Mouse (Mus musculus): ENCODE data around the gene Hspd1. TPM values are rescaled to one million over a fixed set of nuclear protein-coding genes. Genes with fewer than 3 reads are reported as not detected.

Hspd1 gene
- total RNA-seq, 2 experiments from 2014 or later: 173 to 192 TPM

DNA sequence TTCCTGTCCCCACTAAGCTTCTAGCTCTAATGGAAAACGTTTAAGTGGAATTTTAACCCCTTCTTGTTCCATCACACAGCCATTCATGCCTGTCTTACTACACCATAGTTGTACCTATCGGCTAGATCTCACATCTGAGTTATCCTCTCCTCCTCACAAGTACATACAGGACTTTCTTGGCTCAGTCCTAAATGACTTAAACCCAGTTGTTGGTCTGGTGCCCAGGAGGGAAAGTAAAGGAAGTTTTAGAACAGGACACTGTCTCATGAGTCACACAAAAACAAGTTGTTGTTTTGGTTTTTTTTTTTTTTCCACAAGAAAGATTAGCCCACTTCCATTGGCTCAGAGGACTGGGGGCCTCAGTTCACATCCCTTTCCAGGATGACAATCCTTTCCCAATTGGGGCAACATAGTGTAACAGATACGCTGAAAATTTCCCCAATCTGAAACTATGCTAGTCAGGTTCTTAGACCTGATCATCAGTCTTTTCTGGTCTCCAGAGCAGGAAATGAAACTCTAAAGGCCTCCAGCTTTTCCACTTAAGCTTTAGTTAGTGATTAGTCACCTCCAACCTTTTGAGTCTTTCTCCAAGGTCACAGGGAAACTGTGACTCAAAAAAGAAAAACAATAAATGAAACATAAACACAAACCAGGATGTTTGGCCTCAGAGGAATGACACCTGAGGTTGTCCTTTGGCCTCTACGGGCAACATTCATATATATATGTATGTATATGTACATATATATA is 39.0 kb downstream of the Hspd1 start:
- no peak for DNase-seq (ENCODE audit: low spot score in 2 of 2)

DNA sequence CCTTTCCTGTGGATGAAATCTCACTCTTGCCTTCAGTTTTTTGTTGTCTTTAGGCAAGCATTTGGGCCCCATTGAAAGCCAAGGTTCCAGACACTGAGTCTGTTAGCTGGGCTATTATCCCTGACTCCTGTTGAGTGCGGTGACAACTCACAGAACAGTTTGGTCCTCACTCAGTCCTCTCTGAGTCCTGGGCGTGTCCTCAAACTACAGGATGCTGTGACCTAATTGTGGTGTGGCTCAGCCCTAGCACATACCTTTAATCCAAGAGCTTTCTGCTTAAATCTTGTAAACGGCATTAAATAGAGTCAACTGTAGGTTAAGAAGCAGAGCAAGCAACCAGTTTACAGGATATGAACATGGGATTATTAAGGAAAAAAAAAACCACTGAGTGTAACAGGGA is 44.9 kb downstream of the Hspd1 start:
- no peak for DNase-seq (ENCODE audit: low spot score in 2 of 2)

DNA sequence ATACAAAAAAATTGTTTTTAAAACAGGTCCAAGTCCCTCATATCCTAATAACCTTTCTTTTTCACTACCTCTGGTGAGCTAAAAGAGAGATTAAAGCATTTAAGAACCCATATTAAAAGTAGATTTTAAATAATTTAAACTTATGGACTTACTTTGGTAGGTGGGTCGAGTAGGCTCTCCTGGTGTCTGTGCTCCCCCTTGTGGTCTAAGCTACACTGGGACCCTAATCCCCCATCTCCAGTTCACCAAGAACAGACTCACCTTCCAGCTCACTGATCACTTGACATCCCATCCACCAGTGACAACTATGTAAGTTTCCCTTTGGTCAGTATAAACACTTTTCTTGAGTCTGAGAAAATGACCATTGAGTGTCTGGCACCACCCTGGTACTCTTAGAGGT is 45.8 kb downstream of the Hspd1 start:
- DNase-seq (ENCODE audit: low spot score in 2 of 2): no peak

DNA sequence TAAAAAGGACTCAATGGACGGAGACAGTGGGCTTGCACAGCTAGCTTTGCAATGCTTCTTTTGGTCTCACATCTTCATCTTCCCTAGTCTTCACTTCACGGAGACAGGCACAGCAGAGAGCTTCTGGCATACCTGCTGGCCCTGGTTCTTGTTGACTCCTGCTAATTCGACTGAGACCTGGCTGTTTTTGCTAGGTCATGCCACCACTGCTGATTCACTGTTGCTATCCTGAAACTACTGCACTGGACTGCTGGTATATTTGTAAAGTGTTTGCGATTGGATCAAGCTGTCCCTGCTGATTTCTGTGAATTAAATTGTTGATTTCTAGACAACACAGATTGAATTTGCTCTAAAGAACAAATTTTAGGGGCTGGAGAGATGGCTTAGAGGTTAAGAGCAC is 46.4 kb downstream of the Hspd1 start:
- DNase-seq (ENCODE audit: low spot score in 2 of 2): no peak

DNA sequence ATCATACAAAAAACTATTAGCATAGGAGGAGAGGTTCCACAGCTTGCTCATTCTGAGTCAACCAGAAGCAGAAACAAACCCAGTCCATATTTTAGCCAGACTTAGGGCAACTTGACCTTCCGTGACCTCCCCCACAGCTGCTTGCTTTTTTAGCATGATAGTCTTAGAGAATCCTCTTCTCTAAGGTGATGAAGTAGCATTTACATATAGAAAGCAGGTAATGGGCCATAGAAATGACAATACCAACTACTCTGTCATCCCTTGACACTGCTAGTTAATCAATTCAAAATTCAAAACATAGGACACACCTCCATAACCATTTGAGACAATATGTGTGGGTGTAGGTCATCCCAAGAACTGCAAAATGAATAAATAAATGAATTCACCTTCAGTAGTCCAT is 48.1 kb downstream of the Hspd1 start:
- DNase-seq (ENCODE audit: low spot score in 2 of 2): no peak

DNA sequence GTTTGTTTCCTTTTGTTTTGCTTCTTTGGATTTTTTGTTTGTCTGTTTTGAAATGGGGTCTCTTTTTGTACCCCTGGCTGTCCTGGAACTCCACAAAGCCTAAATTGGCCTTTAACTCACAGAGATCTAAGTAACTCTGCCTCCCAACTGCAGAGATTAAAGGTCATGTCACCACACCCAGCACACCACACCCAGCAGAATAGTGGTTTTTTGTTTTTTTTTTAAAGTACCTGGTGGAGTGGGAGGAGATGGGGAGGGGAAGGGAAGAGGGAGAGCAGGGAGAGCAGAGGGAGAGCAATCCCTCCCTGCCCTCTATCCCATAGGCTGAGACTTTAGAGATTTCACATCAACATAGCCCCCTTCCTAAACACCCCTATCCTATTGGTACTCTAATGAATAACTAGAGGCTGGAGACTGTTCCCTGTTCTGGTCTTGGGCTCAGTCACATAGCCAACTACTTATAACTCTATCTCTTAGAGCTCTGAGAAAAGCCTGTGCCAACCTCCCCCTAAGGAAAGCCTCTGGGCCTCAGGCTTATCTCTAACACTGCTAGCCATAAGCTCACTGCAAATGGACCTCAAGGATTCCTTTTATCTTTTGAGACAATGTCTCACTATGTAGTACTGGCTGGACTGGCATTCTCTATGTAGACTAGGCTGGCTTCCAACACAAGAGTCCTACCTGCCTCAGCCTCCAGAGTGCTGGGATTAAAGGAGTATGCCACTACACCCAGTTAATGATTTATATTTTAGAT is 56.8 kb downstream of the Hspd1 start:
- DNase-seq (ENCODE audit: low spot score in 2 of 2): no peak

DNA sequence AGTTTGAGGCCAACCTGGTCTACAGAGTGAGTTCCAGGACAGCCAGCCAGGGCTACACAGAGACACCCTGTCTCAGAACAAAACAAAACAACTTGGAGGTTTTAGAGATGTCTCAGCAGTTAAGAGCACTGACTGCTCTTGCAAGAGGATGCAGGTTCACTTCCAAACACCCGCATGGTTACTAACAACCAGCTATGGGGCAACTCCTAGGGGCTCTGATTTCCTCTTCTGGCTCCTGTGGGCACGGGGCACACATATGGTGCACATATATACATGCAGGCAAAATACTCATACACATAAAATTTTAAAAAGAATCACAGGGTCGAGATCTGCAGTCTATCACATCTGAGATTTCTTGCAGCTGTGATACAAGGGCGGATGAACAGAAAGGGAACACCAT is 58.6 kb downstream of the Hspd1 start:
- no peak for DNase-seq (ENCODE audit: low spot score in 2 of 2)

DNA sequence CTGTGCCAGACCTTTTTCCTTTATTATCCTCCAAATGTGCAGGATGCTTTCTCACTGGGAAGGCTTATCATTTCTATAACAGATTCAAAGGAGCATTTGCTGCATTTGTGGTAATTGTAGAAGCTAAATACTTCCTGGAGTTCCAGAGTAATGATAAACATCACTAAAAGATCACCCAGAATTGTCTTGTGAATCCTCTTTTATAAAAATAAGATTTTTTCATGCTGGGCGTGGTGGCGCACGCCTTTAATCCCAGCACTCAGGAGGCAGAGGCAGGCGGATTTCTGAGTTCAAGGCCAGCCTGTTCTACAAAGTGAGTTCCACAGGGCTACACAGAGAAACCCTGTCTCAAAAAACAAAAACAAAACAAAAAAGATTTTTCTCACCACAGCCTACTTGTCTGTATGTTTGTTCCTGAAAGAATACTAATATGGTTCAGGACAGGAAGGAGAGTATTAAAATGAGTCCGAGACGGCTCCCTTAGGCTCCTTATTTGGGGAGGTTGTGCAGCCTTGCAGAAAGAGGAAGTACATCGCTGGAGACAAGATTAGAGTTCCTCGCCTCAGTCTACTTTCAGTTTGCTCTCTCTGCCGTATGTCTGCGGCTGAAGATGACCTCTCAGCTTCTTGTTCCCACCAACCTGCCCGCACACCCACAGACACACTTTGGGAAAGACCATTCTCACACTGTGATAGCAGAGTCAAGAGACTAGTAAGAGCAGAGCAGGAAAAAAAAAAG is 59.4 kb downstream of the Hspd1 start:
- no peak for DNase-seq (ENCODE audit: low spot score in 2 of 2)

DNA sequence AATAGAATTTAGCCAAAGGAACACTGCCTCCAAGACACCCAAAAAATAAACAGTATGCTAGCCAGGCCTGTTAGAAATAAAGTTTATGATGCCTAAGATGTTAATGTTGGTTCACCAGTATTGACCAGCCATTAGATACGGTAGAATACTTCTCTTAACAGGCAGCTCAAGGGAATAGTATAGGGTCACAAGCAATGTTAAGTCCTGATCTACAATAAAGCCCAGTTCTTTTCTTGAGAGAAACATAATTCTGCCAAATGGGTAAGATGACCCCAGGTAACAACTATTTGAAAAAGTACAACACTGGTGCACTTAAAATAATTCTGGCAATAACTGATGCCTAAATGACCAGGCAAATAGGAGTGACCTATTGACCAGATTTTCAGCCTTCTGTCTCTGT is 60.1 kb downstream of the Hspd1 start:
- no peak for DNase-seq (ENCODE audit: low spot score in 2 of 2)

Other genes starting within 250 kb of the Hspd1 start
- gene Ankrd44, start 161.9 kb downstream of the Hspd1 start, total RNA-seq (2021): 10 to 100 TPM; 24.3 to 26.0 TPM
- gene Sf3b1, start 60.8 kb downstream of the Hspd1 start, total RNA-seq (2021): 100 to 1,000 TPM; 142 to 175 TPM
- 10 to 100 TPM; 19.8 to 22.6 TPM for gene Coq10b, start 35.5 kb downstream of the Hspd1 start, total RNA-seq (2021)
- gene Hspe1, start 111 bp downstream of the Hspd1 start, total RNA-seq (2021): 10 to 100 TPM; 95.2 to 98.3 TPM
- 10 to 100 TPM; 63.3 to 67.0 TPM for gene Mob4, start 43.0 kb upstream of the Hspd1 start, total RNA-seq (2021)
- 10 to 100 TPM; 29.6 to 31.8 TPM for gene Rftn2, start 138.5 kb upstream of the Hspd1 start, total RNA-seq (2021)
- gene Mars2, start 148.9 kb upstream of the Hspd1 start, total RNA-seq (2021): 10 to 100 TPM; 10.6 TPM